Mouse (Mus musculus): Measurements from ENCODE around the gene Igf2. TPM values are rescaled to one million over a fixed set of nuclear protein-coding genes. Genes with fewer than 3 reads are reported as not detected.
A peak's percentile ranks its signal among the peaks of the same experiment; 100 is the strongest.

Igf2 gene
- polyA plus RNA-seq, 1 experiment, result not detected

- H3K4me3 ChIP-seq (ENCODE audit: insufficient read depth, low read depth, low read length), result no peak overlapping the region
- WGBS, result 19% methylated on average over 18 of the region's 18 CpGs
- TF ChIP-seq POLR2A (IDR thresholded peaks at IDR 0.05; ENCODE audit: insufficient read depth, low read depth, low read length) (no peak), CTCF (IDR thresholded peaks at IDR 0.05; ENCODE audit: insufficient read depth, low read depth, low read length) (no peak)
- no peak overlapping the region for H3K27ac ChIP-seq (ENCODE audit: insufficient read depth, low read depth, low read length)
- peaks cover 6% of the 10 kb centered on the region for H3K4me1 ChIP-seq (ENCODE audit: control insufficient read depth, insufficient read depth, low read length)
Measured at GRCm38 (mm10) chr7:142653726-142654125, 12.9 kb downstream of the Igf2 start.

GRCm38 (mm10) chr7:142646676-142647075, 19.9 kb downstream of the Igf2 start:
- no peak overlapping the region for H3K27ac ChIP-seq (ENCODE audit: insufficient read depth, low read depth, low read length)
- 67% methylated on average over 6 of the region's 6 CpGs for WGBS
- TF ChIP-seq POLR2A (IDR thresholded peaks at IDR 0.05; ENCODE audit: insufficient read depth, low read depth, low read length) (no peak), CTCF (IDR thresholded peaks at IDR 0.05; ENCODE audit: insufficient read depth, low read depth, low read length) (no peak)
- no peaks in the 10 kb centered on the region for H3K4me1 ChIP-seq (ENCODE audit: control insufficient read depth, insufficient read depth, low read length)
- no peak overlapping the region for H3K4me3 ChIP-seq (ENCODE audit: insufficient read depth, low read depth, low read length)

- no peak overlapping the region for H3K4me3 ChIP-seq (ENCODE audit: insufficient read depth, low read depth, low read length)
- TF ChIP-seq CTCF (IDR thresholded peaks at IDR 0.05; ENCODE audit: insufficient read depth, low read depth, low read length), result no peak
- no peak for TF ChIP-seq POLR2A (IDR thresholded peaks at IDR 0.05; ENCODE audit: insufficient read depth, low read depth, low read length)
- H3K27ac ChIP-seq (ENCODE audit: insufficient read depth, low read depth, low read length), result no peak overlapping the region
- H3K4me1 ChIP-seq (ENCODE audit: control insufficient read depth, insufficient read depth, low read length), result no peaks in the 10 kb centered on the region
- WGBS, result 64% methylated on average over 5 of the region's 5 CpGs
Measured at GRCm38 (mm10) chr7:142645045-142645444, 21.6 kb downstream of the Igf2 start.

- Histone ChIP-seq H3K27ac (ENCODE audit: insufficient read depth, low read depth, low read length) (no peak overlapping the region), H3K4me3 (ENCODE audit: insufficient read depth, low read depth, low read length) (no peak overlapping the region), H3K4me1 (ENCODE audit: control insufficient read depth, insufficient read depth, low read length) (no peaks in the 10 kb centered on the region)
- no peak for TF ChIP-seq CTCF (IDR thresholded peaks at IDR 0.05; ENCODE audit: insufficient read depth, low read depth, low read length)
Measured at GRCm38 (mm10) chr7:142636178-142636577, 30.4 kb downstream of the Igf2 start.

GRCm38 (mm10) chr7:142630691-142631090, 35.9 kb downstream of the Igf2 start:
- H3K4me3 ChIP-seq (ENCODE audit: insufficient read depth, low read depth, low read length), result no peak overlapping the region
- no peak overlapping the region for H3K27ac ChIP-seq (ENCODE audit: insufficient read depth, low read depth, low read length)
- H3K4me1 ChIP-seq (ENCODE audit: control insufficient read depth, insufficient read depth, low read length), result no peaks in the 10 kb centered on the region
- TF ChIP-seq POLR2A (IDR thresholded peaks at IDR 0.05; ENCODE audit: insufficient read depth, low read depth, low read length), result no peak
- no peak for TF ChIP-seq CTCF (IDR thresholded peaks at IDR 0.05; ENCODE audit: insufficient read depth, low read depth, low read length)
- WGBS, result 69% methylated on average over 10 of the region's 10 CpGs

GRCm38 (mm10) chr7:142629806-142630205, 36.8 kb downstream of the Igf2 start:
- no peaks in the 10 kb centered on the region for H3K4me1 ChIP-seq (ENCODE audit: control insufficient read depth, insufficient read depth, low read length)
- WGBS, result 73% methylated on average over 6 of the region's 6 CpGs
- no peak overlapping the region for H3K4me3 ChIP-seq (ENCODE audit: insufficient read depth, low read depth, low read length)
- no peak overlapping the region for H3K27ac ChIP-seq (ENCODE audit: insufficient read depth, low read depth, low read length)
- TF ChIP-seq POLR2A (IDR thresholded peaks at IDR 0.05; ENCODE audit: insufficient read depth, low read depth, low read length) (no peak), CTCF (IDR thresholded peaks at IDR 0.05; ENCODE audit: insufficient read depth, low read depth, low read length) (no peak)

GRCm38 (mm10) chr7:142622180-142622579, 44.4 kb downstream of the Igf2 start:
- no peaks in the 10 kb centered on the region for H3K4me1 ChIP-seq (ENCODE audit: control insufficient read depth, insufficient read depth, low read length)
- 76% methylated on average over 4 of the region's 4 CpGs for WGBS
- TF ChIP-seq CTCF (IDR thresholded peaks at IDR 0.05; ENCODE audit: insufficient read depth, low read depth, low read length) (no peak), POLR2A (IDR thresholded peaks at IDR 0.05; ENCODE audit: insufficient read depth, low read depth, low read length) (no peak)
- no peak overlapping the region for H3K27ac ChIP-seq (ENCODE audit: insufficient read depth, low read depth, low read length)
- no peak overlapping the region for H3K4me3 ChIP-seq (ENCODE audit: insufficient read depth, low read depth, low read length)

- no peak overlapping the region for H3K4me3 ChIP-seq (ENCODE audit: insufficient read depth, low read depth, low read length)
- 83% methylated on average over 2 of the region's 2 CpGs for WGBS
- H3K27ac ChIP-seq (ENCODE audit: insufficient read depth, low read depth, low read length), result no peak overlapping the region
- TF ChIP-seq POLR2A (IDR thresholded peaks at IDR 0.05; ENCODE audit: insufficient read depth, low read depth, low read length), result no peak
- no peak for TF ChIP-seq CTCF (IDR thresholded peaks at IDR 0.05; ENCODE audit: insufficient read depth, low read depth, low read length)
- H3K4me1 ChIP-seq (ENCODE audit: control insufficient read depth, insufficient read depth, low read length), result no peaks in the 10 kb centered on the region
Measured at GRCm38 (mm10) chr7:142613077-142613476, 53.5 kb downstream of the Igf2 start.

- H3K4me1 ChIP-seq (ENCODE audit: control insufficient read depth, insufficient read depth, low read length), result no peaks in the 10 kb centered on the region
- 9% methylated on average over 12 of the region's 12 CpGs for WGBS
- TF ChIP-seq POLR2A (IDR thresholded peaks at IDR 0.05; ENCODE audit: insufficient read depth, low read depth, low read length) (no peak), CTCF (IDR thresholded peaks at IDR 0.05; ENCODE audit: insufficient read depth, low read depth, low read length) (peak; percentile 72)
- no peak overlapping the region for H3K27ac ChIP-seq (ENCODE audit: insufficient read depth, low read depth, low read length)
- H3K4me3 ChIP-seq (ENCODE audit: insufficient read depth, low read depth, low read length), result no peak overlapping the region
Measured at GRCm38 (mm10) chr7:142610627-142611406, 55.8 kb downstream of the Igf2 start.

All from olfactory bulb, adult 2 months (tissue).